ENCODE assay signal across 25 mouse cellular contexts in genomic region chr13:38081161-38081560, GRCm38 (mm10). TPM values are rescaled to one million over a fixed set of nuclear protein-coding genes. Genes with fewer than 3 reads are reported as not detected.
DNase-seq lines count a peak whose midpoint lies in the region; ATAC-seq and TF ChIP-seq lines count a peak whose summit lies in the region.
"Had no signal": no experiment of that assay in that cellular context is flagged by ENCODE, and none has a peak within 500 bp of the region (broad histone marks: within the 10 kb centered on the region; RNA-seq: fewer than 3 reads in every experiment).

No protein-coding gene starts in this region.

- peaks cover 3% of the 10 kb centered on the region for H3K4me1 ChIP-seq in ES-Bruce4 (ENCODE audit: control insufficient read depth, insufficient read depth, low read length)
- no peaks in the 10 kb centered on the region for H3K4me1 ChIP-seq in embryonic facial prominence, embryonic 14.5 days (ENCODE audit: control insufficient read depth, insufficient read depth, low read length)
- H3K4me1 ChIP-seq in stomach, embryonic 15.5 days: 0 out of 2 replicates have a peak, but pooled peaks cover 4% of the 10 kb centered on the region
- H3K4me1 ChIP-seq: hindbrain, embryonic 12.5 days; liver, embryonic 15.5 days; neural tube, embryonic 15.5 days had no signal

- no peak overlapping the region for H3K4me2 ChIP-seq in embryonic facial prominence, embryonic 14.5 days (ENCODE audit: low read depth, low read length)
- H3K4me2 ChIP-seq in stomach, embryonic 15.5 days: no peak overlapping the region
- H3K4me2 ChIP-seq: hindbrain, embryonic 12.5 days; liver, embryonic 15.5 days; lung, embryonic 14.5 days; neural tube, embryonic 15.5 days had no signal

- no peak for ATAC-seq in embryonic facial prominence, embryonic 14.5 days (ENCODE audit: low read depth)
- no peak for ATAC-seq in stomach, embryonic 15.5 days (ENCODE audit: insufficient read depth, low FRiP score, low read depth)
- ATAC-seq: forebrain, embryonic 16.5 days had no signal

- no peaks in the 10 kb centered on the region for H3K9me3 ChIP-seq in ES-Bruce4 (replicated peaks; ENCODE audit: control insufficient read depth, insufficient read depth, low read length, poor library complexity, severe bottlenecking)
- no peaks in the 10 kb centered on the region for H3K9me3 ChIP-seq in embryonic facial prominence, embryonic 14.5 days (ENCODE audit: control insufficient read depth, low read length)
- H3K9me3 ChIP-seq in stomach, embryonic 15.5 days: no peaks in the 10 kb centered on the region
- H3K9me3 ChIP-seq: hindbrain, embryonic 12.5 days; liver, embryonic 15.5 days; neural tube, embryonic 15.5 days had no signal

- no peaks in the 10 kb centered on the region for H3K36me3 ChIP-seq in ES-Bruce4 (ENCODE audit: control insufficient read depth, insufficient read depth, low read length, poor library complexity, severe bottlenecking)
- no peaks in the 10 kb centered on the region for H3K36me3 ChIP-seq in embryonic facial prominence, embryonic 14.5 days (ENCODE audit: control insufficient read depth, insufficient read depth, low read length)
- no peaks in the 10 kb centered on the region for H3K36me3 ChIP-seq in stomach, embryonic 15.5 days
- H3K36me3 ChIP-seq: hindbrain, embryonic 12.5 days; liver, embryonic 15.5 days; neural tube, embryonic 15.5 days had no signal

- no peak overlapping the region for H3K27ac ChIP-seq in ES-Bruce4 (ENCODE audit: insufficient read depth, low read length)
- H3K27ac ChIP-seq in embryonic facial prominence, embryonic 14.5 days (replicated peaks; ENCODE audit: low read depth, low read length): peak overlapping the region; percentile 23; the same call in 1 of the 2 replicates
- peak overlapping the region; percentile 38; the same call in 1 of the 2 replicates for H3K27ac ChIP-seq in stomach, embryonic 15.5 days
- no peak overlapping the region for H3K27ac ChIP-seq in layer of hippocampus, adult 2 months
- H3K27ac ChIP-seq: gastrocnemius, adult 2 months; hindbrain, embryonic 12.5 days; liver, embryonic 15.5 days; neural tube, embryonic 15.5 days had no signal

- peak; percentile 79 for DNase-seq in heart, adult 11 months
- DNase-seq in heart, postnatal 25 days (ENCODE audit: low spot score): no peak
- DNase-seq in embryonic facial prominence, embryonic 14.5 days (ENCODE audit: low spot score): no peak
- no peak for DNase-seq in kidney, adult 9 months
- DNase-seq in cerebellum, postnatal 36 days: no peak
- no peak for DNase-seq in layer of hippocampus, adult 2 months (ENCODE audit: low spot score in 2 of 2)
- DNase-seq: adrenal gland, postnatal 25 days; cerebellum, adult 18-20 months; cerebellum, postnatal 10 days; gastrocnemius, adult 2 months; gastrocnemius, postnatal 36 days; heart, postnatal 14 days; kidney, adult 2 months; kidney, postnatal 10 days; layer of hippocampus, adult 9-11 months; lung, embryonic 14.5 days; lung, postnatal 14 days; midbrain, embryonic 14.5 days; right cerebral cortex, postnatal 25 days had no signal

- no peak for TF ChIP-seq POLR2A in ES-Bruce4 (IDR thresholded peaks at IDR 0.05; ENCODE audit: insufficient read depth, low read length)

- no peak overlapping the region for H3K9ac ChIP-seq in ES-Bruce4 (ENCODE audit: low read depth, poor library complexity, severe bottlenecking)
- no peak overlapping the region for H3K9ac ChIP-seq in embryonic facial prominence, embryonic 14.5 days (ENCODE audit: low read depth, low read length)
- no peak overlapping the region for H3K9ac ChIP-seq in stomach, embryonic 15.5 days
- H3K9ac ChIP-seq: hindbrain, embryonic 12.5 days; liver, embryonic 15.5 days; lung, embryonic 14.5 days; neural tube, embryonic 15.5 days had no signal

- TF ChIP-seq EP300 in ES-Bruce4 (IDR thresholded peaks at IDR 0.05; ENCODE audit: insufficient read depth, low read depth, low read length): no peak

- no peak for TF ChIP-seq CTCF in ES-Bruce4 (IDR thresholded peaks at IDR 0.05; ENCODE audit: low read depth, low read length)
- TF ChIP-seq CTCF in layer of hippocampus, adult 2 months (conservative IDR thresholded peaks at IDR 0.05): no peak

- intact Hi-C loops in heart, postnatal 25 days (cut with DNase I): no loop called here

- 70% methylated on average over 7 of the region's 7 CpGs for WGBS in embryonic facial prominence, embryonic 14.5 days
- 82% methylated on average over 7 of the region's 7 CpGs for WGBS in stomach, embryonic 15.5 days

- peak overlapping the region; percentile 12; the same call in 1 of the 2 replicates for H3K4me3 ChIP-seq in ES-Bruce4 (ENCODE audit: low read depth, low read length)
- no peak overlapping the region for H3K4me3 ChIP-seq in embryonic facial prominence, embryonic 14.5 days (ENCODE audit: low read depth, low read length)
- no peak overlapping the region for H3K4me3 ChIP-seq in stomach, embryonic 15.5 days (replicated peaks)
- H3K4me3 ChIP-seq in layer of hippocampus, adult 2 months: no peak overlapping the region
- H3K4me3 ChIP-seq: gastrocnemius, adult 2 months; hindbrain, embryonic 12.5 days; liver, embryonic 15.5 days; neural tube, embryonic 15.5 days had no signal

- no peaks in the 10 kb centered on the region for H3K27me3 ChIP-seq in ES-Bruce4 (ENCODE audit: control insufficient read depth, insufficient read depth, low read length, poor library complexity, severe bottlenecking)
- no peaks in the 10 kb centered on the region for H3K27me3 ChIP-seq in embryonic facial prominence, embryonic 14.5 days (replicated peaks; ENCODE audit: control insufficient read depth, insufficient read depth, low read length)
- H3K27me3 ChIP-seq in stomach, embryonic 15.5 days (replicated peaks): no peaks in the 10 kb centered on the region
- H3K27me3 ChIP-seq: hindbrain, embryonic 12.5 days; neural tube, embryonic 15.5 days had no signal

RNA-seq across cellular contexts. Expression of gene Cage1, which starts 44.3 kb away (rescaled TPM):
- total RNA-seq in heart, postnatal 25 days (2021): 1 to 10 TPM; 1.3 TPM
- polyA plus RNA-seq in ES-Bruce4 (2011; ENCODE audit: insufficient read depth, insufficient read length, low read depth, missing spikeins): 0.97 and 1.4 TPM in 2 replicates
- polyA plus RNA-seq in embryonic facial prominence, embryonic 14.5 days (2014; fragmentation: Nextera tagmentation; extraction: Ambion mirVana): 0.86 and 1.1 TPM in 2 replicates
- 0.98 and 1.2 TPM in 2 replicates for polyA plus RNA-seq in stomach, embryonic 15.5 days (2015; fragmentation: Nextera tagmentation; extraction: Ambion mirVana)
- 1 to 10 TPM; 4.7 to 5.5 TPM for total RNA-seq in layer of hippocampus, adult 2 months (2021)

RNA-seq across cellular contexts. Expression of gene Riok1, which starts 44.4 kb away (rescaled TPM):
- 10 to 100 TPM in 1 of 2 experiments, 1 to 10 TPM in 1; 8.8 to 10.6 TPM for total RNA-seq in heart, postnatal 25 days (2021)
- polyA plus RNA-seq in ES-Bruce4 (2011; ENCODE audit: insufficient read depth, insufficient read length, low read depth, missing spikeins): 41.9 and 47.5 TPM in 2 replicates
- 36.9 and 42.4 TPM in 2 replicates for polyA plus RNA-seq in embryonic facial prominence, embryonic 14.5 days (2014; fragmentation: Nextera tagmentation; extraction: Ambion mirVana)
- polyA plus RNA-seq in stomach, embryonic 15.5 days (2015; fragmentation: Nextera tagmentation; extraction: Ambion mirVana): 48.1 and 51.1 TPM in 2 replicates
- total RNA-seq in layer of hippocampus, adult 2 months (2021): 10 to 100 TPM; 26.2 to 27.3 TPM

Comparison
In these comparisons a context has a peak if more than half of its experiments do, and no peak if none do; other contexts are left out.
1. H3K27ac ChIP-seq: peak in embryonic facial prominence, embryonic 14.5 days (single experiment) and stomach, embryonic 15.5 days (single experiment); none in ES-Bruce4 (single experiment) and layer of hippocampus, adult 2 months (single experiment).